Mouse (Mus musculus) hindbrain, embryonic 16.5 days (tissue): ENCODE results near the gene Tor4a. TPM values are rescaled to one million over a fixed set of nuclear protein-coding genes. Genes with fewer than 3 reads are reported as not detected.
A peak's percentile ranks its signal among the peaks of the same experiment; 100 is the strongest.

Source experiments
- ATAC-seq: fragments of 200-750 bp; cut with Nextera tagmentation; 2 replicates; pipeline ENCODE4 v1.8.0; 2017; ENCODE audit warnings: moderate TSS enrichment, moderate library complexity
- H3K27ac ChIP-seq: fragments of 300-500 bp; sonication (generic); 2 replicates; pipeline ENCODE4 v1.5.1; 2014; ENCODE audit warnings: low read depth, mild to moderate bottlenecking, control low read depth, low read length, moderate library complexity
- H3K27me3 ChIP-seq: fragments of 300-500 bp; sonication (generic); replicated peaks from 2 replicates; pipeline ENCODE4 v1.6.1; 2014; ENCODE audit warnings: low read length; ENCODE audit not compliant: control insufficient read depth, insufficient read depth
- H3K36me3 ChIP-seq: fragments of 300-500 bp; sonication (generic); 2 replicates; pipeline ENCODE4 v1.6.1; 2014; ENCODE audit warnings: mild to moderate bottlenecking, low read length, moderate library complexity, mixed read lengths; ENCODE audit not compliant: control insufficient read depth, insufficient read depth
- H3K4me1 ChIP-seq: fragments of 300-500 bp; sonication (generic); 2 replicates; pipeline ENCODE4 v1.6.1; 2014; ENCODE audit warnings: low read depth, low read length; ENCODE audit not compliant: control insufficient read depth, insufficient read depth
- H3K4me2 ChIP-seq: fragments of 300-500 bp; sonication (generic); 2 replicates; pipeline ENCODE4 v1.6.1; 2014; ENCODE audit warnings: mild to moderate bottlenecking, low read length, control low read depth, moderate library complexity
- H3K4me3 ChIP-seq: fragments of 300-500 bp; sonication (generic); 2 replicates; pipeline ENCODE4 v1.5.1; 2014; ENCODE audit warnings: mild to moderate bottlenecking, low read length, control low read depth, moderate library complexity
- H3K9ac ChIP-seq: fragments of 300-500 bp; sonication (generic); 2 replicates; pipeline ENCODE4 v1.6.1; 2014; ENCODE audit warnings: low read depth, mild to moderate bottlenecking, control low read depth, low read length, moderate library complexity
- H3K9me3 ChIP-seq: fragments of 300-500 bp; sonication (generic); 2 replicates; pipeline ENCODE4 v1.6.1; 2014; ENCODE audit warnings: mild to moderate bottlenecking, low read length, moderate library complexity; ENCODE audit not compliant: control insufficient read depth
- WGBS: fragments of 180-500 bp; shearing (Covaris S2); extraction: QIAGEN DNeasy Blood & Tissue Kit; methylation state at CpG from one replicate; pipeline ENCODE4 v1.1.7; 2014; 5-methylcytosine and 5-hydroxymethylcytosine counted together
- polyA plus RNA-seq: library from polyadenylated mRNA; unstranded; fragments of >200 nt; fragmentation: Nextera tagmentation; extraction: Ambion mirVana; gene quantifications from 2 replicates; pipeline ENCODE4 v1.2.1, GENCODE M21; 2015

Gene Tor4a
- polyA plus RNA-seq, 1 experiment from 2014 or later = 2.1 TPM

DNA sequence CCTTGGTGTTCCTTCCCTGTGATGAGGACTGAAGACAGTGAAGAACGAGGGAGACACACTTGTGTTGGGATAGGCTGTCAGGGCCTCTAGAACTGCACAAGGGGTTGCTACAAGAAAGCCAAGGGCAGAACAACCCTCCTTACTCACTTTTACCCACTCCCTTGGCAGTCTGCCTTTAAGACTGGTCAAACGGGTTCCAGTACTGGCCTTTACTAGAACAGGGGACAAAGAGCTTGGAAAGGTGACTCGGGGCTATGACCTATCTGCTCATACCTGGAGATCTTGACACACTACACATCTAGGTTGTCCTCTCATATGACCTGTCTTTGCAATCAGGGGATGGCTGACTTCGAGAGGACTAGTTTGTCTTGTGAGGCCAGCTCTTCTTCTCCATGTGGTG is 40.8 kb upstream of the Tor4a start:
- Histone ChIP-seq H3K4me3 (no peak overlapping the region), H3K9me3 (no peaks in the 10 kb centered on the region), H3K36me3 (no peaks in the 10 kb centered on the region), H3K4me1 (peaks cover 12% of the 10 kb centered on the region), H3K9ac (no peak overlapping the region), H3K4me2 (no peak overlapping the region), H3K27ac (no peak overlapping the region), H3K27me3 (peaks cover 4% of the 10 kb centered on the region; the same call in 1 of the 2 replicates)
- no peak for ATAC-seq
- 77% methylated on average over 4 of the region's 4 CpGs for WGBS

DNA sequence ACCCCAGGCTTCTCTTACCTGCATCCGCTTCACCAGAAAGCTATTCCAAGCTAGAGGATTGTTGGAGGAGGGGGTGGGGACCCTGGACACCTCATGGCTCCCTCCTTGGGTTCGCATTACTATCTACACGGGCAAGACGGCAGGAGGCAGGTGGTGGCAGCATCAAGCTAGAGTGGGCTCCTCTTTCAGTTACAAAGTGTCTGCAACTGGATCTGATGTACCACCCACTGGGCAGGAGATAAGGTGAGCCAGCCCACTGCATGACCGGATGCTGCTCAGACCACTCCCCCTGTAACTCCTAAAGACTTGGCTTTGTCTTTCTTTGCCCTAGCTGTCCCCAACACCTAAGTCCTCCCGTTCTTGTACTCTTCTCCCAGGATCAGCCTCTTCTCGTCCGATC is 39.9 kb upstream of the Tor4a start, which contains the start of gene Rnf224:
TSS of gene Rnf224 (minus strand) at position 174 of the 400 bp plus-strand sequence.
- no peak for ATAC-seq
- H3K4me3 ChIP-seq = no peak within 1 kb of the TSS
- WGBS = 37% methylated on average over 8 of the region's 8 CpGs

DNA sequence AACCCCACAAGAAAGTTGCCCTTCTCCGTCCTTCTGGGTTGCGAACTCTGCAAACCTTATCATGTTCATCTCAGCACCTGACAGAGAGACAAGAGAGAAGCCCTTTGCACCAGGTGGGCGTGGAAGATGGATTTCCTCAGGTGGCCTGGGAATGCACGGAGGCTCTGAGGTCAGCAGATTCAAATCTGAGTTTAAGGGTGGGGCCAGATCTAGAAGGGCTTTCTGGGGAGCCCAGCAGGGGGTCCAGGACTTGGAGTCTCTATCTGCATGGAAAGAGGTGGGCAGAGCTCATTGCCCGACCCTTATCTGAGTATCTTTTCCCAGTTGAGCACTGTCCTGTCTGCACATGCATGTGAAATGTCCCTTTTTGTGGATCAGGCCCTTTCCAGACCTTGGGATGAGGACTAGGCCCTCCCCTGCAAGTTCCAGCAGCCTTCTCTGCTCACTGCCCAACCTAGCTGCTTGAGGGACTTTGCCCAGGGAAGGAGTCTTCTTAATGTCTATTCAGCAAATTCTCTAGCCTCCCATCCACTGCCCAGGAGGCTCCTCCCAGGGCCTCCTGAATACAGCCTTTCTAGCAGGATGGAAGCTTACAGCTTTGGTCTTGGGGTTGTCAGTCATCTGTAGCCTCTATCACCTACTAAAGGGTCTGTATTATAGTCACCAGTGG is 38.0 kb upstream of the Tor4a start:
- Histone ChIP-seq H3K27ac (no peak overlapping the region), H3K4me3 (no peak overlapping the region), H3K4me2 (no peak overlapping the region), H3K4me1 (no peaks in the 10 kb centered on the region), H3K36me3 (no peaks in the 10 kb centered on the region), H3K27me3 (peaks cover 4% of the 10 kb centered on the region; the same call in 1 of the 2 replicates), H3K9ac (no peak overlapping the region), H3K9me3 (no peaks in the 10 kb centered on the region)
- 78% methylated on average over 5 of the region's 5 CpGs for WGBS
- no peak for ATAC-seq

More for the DNA sequence above, 39.9 kb upstream of the Tor4a start, which contains the start of gene Rnf224:
- no peak within 1 kb of the TSS for H3K27ac ChIP-seq
- no peak within 1 kb of the TSS for H3K4me2 ChIP-seq
- no peak within 1 kb of the TSS for H3K9ac ChIP-seq
- H3K27me3 ChIP-seq = peaks cover 4% of the 10 kb centered on the region; the same call in 1 of the 2 replicates
- peaks cover 10% of the 10 kb centered on the region for H3K4me1 ChIP-seq
- no peaks in the 10 kb centered on the region for H3K36me3 ChIP-seq
- H3K9me3 ChIP-seq = no peaks in the 10 kb centered on the region

GRCm38 (mm10) chr2:25234050-25234449 is 37.4 kb upstream of the Tor4a start, which contains the start of gene Slc34a3:
Slc34a3 (minus strand) TSS chr2:25234364.
- no peak within 1 kb of the TSS for H3K4me3 ChIP-seq
- H3K9me3 ChIP-seq = no peaks in the 10 kb centered on the region
- H3K27ac ChIP-seq = no peak within 1 kb of the TSS
- H3K4me2 ChIP-seq = no peak within 1 kb of the TSS
- no peaks in the 10 kb centered on the region for H3K4me1 ChIP-seq
- no peak for ATAC-seq
- H3K9ac ChIP-seq = no peak within 1 kb of the TSS
- 88% methylated on average over 3 of the region's 3 CpGs for WGBS
- no peaks in the 10 kb centered on the region for H3K36me3 ChIP-seq
- H3K27me3 ChIP-seq = peaks cover 3% of the 10 kb centered on the region; the same call in 1 of the 2 replicates

DNA sequence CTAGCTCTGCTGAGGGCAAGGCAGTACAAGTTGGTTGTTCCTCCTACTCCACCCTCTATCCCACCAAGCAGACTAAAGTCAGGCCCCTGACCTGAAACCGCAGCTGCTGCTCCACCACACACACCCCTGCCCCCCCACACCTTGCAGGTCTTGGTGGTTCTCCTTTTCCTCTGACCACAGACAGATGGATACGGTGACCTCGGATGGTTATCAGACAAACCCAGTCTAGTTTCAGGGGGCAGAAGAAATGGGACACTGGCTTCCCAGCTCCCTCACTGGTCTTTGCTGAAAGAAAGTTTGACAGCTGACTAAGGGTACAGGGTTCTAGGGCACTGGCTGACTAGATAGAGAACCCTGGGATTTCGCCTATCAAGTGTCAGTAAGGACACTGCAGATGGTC is 36.7 kb upstream of the Tor4a start:
- Histone ChIP-seq H3K27me3 (0 out of 2 replicates have a peak, but pooled peaks cover 2% of the 10 kb centered on the region), H3K9me3 (no peaks in the 10 kb centered on the region), H3K4me3 (no peak overlapping the region)

GRCm38 (mm10) chr2:25231038-25231437 is 34.4 kb upstream of the Tor4a start:
- Histone ChIP-seq H3K4me1 (peaks cover 3% of the 10 kb centered on the region; the same call in 1 of the 2 replicates), H3K9ac (no peak overlapping the region), H3K27ac (no peak overlapping the region), H3K4me2 (no peak overlapping the region), H3K4me3 (no peak overlapping the region), H3K27me3 (0 out of 2 replicates have a peak, but pooled peaks cover 2% of the 10 kb centered on the region), H3K36me3 (no peaks in the 10 kb centered on the region), H3K9me3 (no peaks in the 10 kb centered on the region)
- 51% methylated on average over 12 of the region's 12 CpGs for WGBS
- no peak for ATAC-seq

More for the DNA sequence above, 36.7 kb upstream of the Tor4a start:
- 81% methylated on average over 4 of the region's 4 CpGs for WGBS
- no peaks in the 10 kb centered on the region for H3K36me3 ChIP-seq
- H3K4me1 ChIP-seq = peaks cover 3% of the 10 kb centered on the region; the same call in 1 of the 2 replicates
- H3K27ac ChIP-seq = no peak overlapping the region
- no peak overlapping the region for H3K9ac ChIP-seq
- no peak overlapping the region for H3K4me2 ChIP-seq
- ATAC-seq = no peak

DNA sequence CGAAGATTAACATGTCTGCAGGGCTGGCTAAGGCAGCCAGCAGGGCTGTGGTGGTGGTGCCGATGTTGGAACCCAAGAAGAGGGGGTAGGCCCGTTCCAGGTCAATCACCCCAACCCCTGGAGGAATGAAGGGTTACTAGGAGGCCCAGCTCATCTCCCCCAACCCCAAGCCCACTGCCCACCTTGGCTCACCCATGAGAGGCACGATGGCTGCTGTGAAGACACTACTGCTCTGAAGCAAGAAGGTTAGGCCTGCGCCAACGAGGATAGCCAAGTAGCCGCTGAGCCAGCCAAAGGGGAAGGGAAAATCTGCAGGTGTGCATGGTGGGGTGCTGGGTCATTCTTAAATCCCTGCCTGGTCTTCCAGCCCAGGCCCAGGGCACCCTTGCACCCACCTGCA is 33.9 kb upstream of the Tor4a start:
- Histone ChIP-seq H3K9me3 (no peaks in the 10 kb centered on the region), H3K27ac (no peak overlapping the region)

DNA sequence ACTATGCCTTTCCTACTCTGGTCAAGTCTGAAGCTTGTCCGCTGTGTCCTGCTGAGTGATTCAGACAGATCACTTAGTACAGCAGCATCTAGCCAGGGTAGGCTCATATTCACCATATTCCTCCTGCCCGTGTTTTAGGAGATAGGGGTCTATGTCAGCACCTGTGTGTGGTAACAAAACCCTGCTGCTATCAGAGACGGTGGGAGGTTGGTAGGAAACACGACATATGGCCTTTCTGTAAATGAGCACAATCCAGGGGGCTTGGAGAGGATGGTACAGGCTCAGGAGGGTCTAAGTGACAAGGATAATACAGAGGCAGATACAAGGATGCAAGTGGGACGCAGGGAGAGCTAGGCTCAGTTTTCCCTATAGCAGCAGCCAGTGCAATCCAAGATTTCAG is 32.9 kb upstream of the Tor4a start:
- no peak overlapping the region for H3K4me3 ChIP-seq
- WGBS = 80% methylated on average over 5 of the region's 5 CpGs
- H3K9me3 ChIP-seq = no peaks in the 10 kb centered on the region
- H3K27ac ChIP-seq = no peak overlapping the region
- no peak overlapping the region for H3K9ac ChIP-seq
- H3K4me2 ChIP-seq = no peak overlapping the region
- H3K36me3 ChIP-seq = no peaks in the 10 kb centered on the region
- peaks cover 7% of the 10 kb centered on the region for H3K4me1 ChIP-seq
- ATAC-seq = no peak
- 0 out of 2 replicates have a peak, but pooled peaks cover 2% of the 10 kb centered on the region for H3K27me3 ChIP-seq

More for the DNA sequence above, 33.9 kb upstream of the Tor4a start:
- Histone ChIP-seq H3K4me3 (no peak overlapping the region), H3K4me2 (no peak overlapping the region), H3K36me3 (no peaks in the 10 kb centered on the region), H3K9ac (no peak overlapping the region), H3K27me3 (0 out of 2 replicates have a peak, but pooled peaks cover 2% of the 10 kb centered on the region), H3K4me1 (peaks cover 5% of the 10 kb centered on the region)
- ATAC-seq = no peak
- WGBS = 90% methylated on average over 7 of the region's 7 CpGs

- Histone ChIP-seq H3K9me3 (no peaks in the 10 kb centered on the region), H3K27me3 (0 out of 2 replicates have a peak, but pooled peaks cover 2% of the 10 kb centered on the region), H3K9ac (peak overlapping the region; percentile 25; the same call in 1 of the 2 replicates), H3K36me3 (no peaks in the 10 kb centered on the region), H3K27ac (no peak overlapping the region), H3K4me3 (no peak overlapping the region), H3K4me2 (no peak overlapping the region), H3K4me1 (peaks cover 7% of the 10 kb centered on the region)
- 68% methylated on average over 6 of the region's 6 CpGs for WGBS
- no peak for ATAC-seq
These were observed 32.4 kb upstream of the Tor4a start for GRCm38 (mm10) chr2:25228995-25229530.
